Mouse (Mus musculus) lung, postnatal 10 days (tissue): ENCODE measurements around the gene 4930404H24Rik.
"Not testable (repeated sequence)": the region's sequence is repeated elsewhere in the genome, so short reads cannot be mapped to it uniquely, and the experiment has no call there.

ENCODE experiments used
- DNase-seq: peaks from one replicate; pipeline ENCODE4 v3.0.0; 2021

4930404H24Rik gene

GRCm38 (mm10) chr2:153479486-153479885 is 13.1 kb upstream of the 4930404H24Rik start:
- no peak for DNase-seq

GRCm38 (mm10) chr2:153481108-153481860 is 11.3 kb upstream of the 4930404H24Rik start:
- DNase-seq = no peak

- DNase-seq = no peak
These were observed 10.8 kb upstream of the 4930404H24Rik start for GRCm38 (mm10) chr2:153481861-153482120.

GRCm38 (mm10) chr2:153483118-153483983 is 9.2 kb upstream of the 4930404H24Rik start:
- peak; percentile 60 for DNase-seq

GRCm38 (mm10) chr2:153484071-153484470 is 8.5 kb upstream of the 4930404H24Rik start:
- no peak for DNase-seq

- no peak for DNase-seq
These were observed 2.5 kb upstream of the 4930404H24Rik start for GRCm38 (mm10) chr2:153490116-153490515.

GRCm38 (mm10) chr2:153490940-153491339 is 1.6 kb upstream of the 4930404H24Rik start:
- DNase-seq = no peak

GRCm38 (mm10) chr2:153491512-153492178 is 945 bp upstream of the 4930404H24Rik start:
- DNase-seq = no peak

- DNase-seq = peak; percentile 24
These were observed 442 bp upstream of the 4930404H24Rik start for GRCm38 (mm10) chr2:153492179-153492517.

GRCm38 (mm10) chr2:153493393-153493731 is 772 bp downstream of the 4930404H24Rik start:
- no peak for DNase-seq

- DNase-seq = peak; percentile 51
These were observed 1.2 kb downstream of the 4930404H24Rik start for GRCm38 (mm10) chr2:153493781-153494292.

- no peak for DNase-seq
These were observed 1.8 kb downstream of the 4930404H24Rik start for GRCm38 (mm10) chr2:153494293-153494811.

GRCm38 (mm10) chr2:153495391-153495790 is 2.8 kb downstream of the 4930404H24Rik start:
- not testable (repeated sequence) for DNase-seq

- DNase-seq = no peak
These were observed 3.2 kb downstream of the 4930404H24Rik start for GRCm38 (mm10) chr2:153495818-153496217.

GRCm38 (mm10) chr2:153496301-153496700 is 3.7 kb downstream of the 4930404H24Rik start:
- DNase-seq = no peak

GRCm38 (mm10) chr2:153496898-153497297 is 4.3 kb downstream of the 4930404H24Rik start:
- no peak for DNase-seq

GRCm38 (mm10) chr2:153499154-153499553 is 6.6 kb downstream of the 4930404H24Rik start:
- peak; percentile 27 for DNase-seq

- no peak for DNase-seq
These were observed 13.8 kb downstream of the 4930404H24Rik start for GRCm38 (mm10) chr2:153506385-153506784.

GRCm38 (mm10) chr2:153507969-153508368 is 15.4 kb downstream of the 4930404H24Rik start:
- no peak for DNase-seq

- DNase-seq = no peak
These were observed 15.8 kb downstream of the 4930404H24Rik start for GRCm38 (mm10) chr2:153508405-153508804.

GRCm38 (mm10) chr2:153509211-153510029 is 16.8 kb downstream of the 4930404H24Rik start:
- DNase-seq = no peak

GRCm38 (mm10) chr2:153510136-153510535 is 17.5 kb downstream of the 4930404H24Rik start:
- DNase-seq = no peak
